12 mouse cellular contexts compared by ENCODE assay signal in genomic region chr2:181917861-181918260, GRCm38 (mm10). TPM values are rescaled to one million over a fixed set of nuclear protein-coding genes. Genes with fewer than 3 reads are reported as not detected.
DNase-seq lines count a peak whose midpoint lies in the region; ATAC-seq and TF ChIP-seq lines count a peak whose summit lies in the region.
"Had no signal": no experiment of that assay in that cellular context is flagged by ENCODE, and none has a peak within 500 bp of the region (broad histone marks: within the 10 kb centered on the region; RNA-seq: fewer than 3 reads in every experiment).

No protein-coding gene starts in this region.

- intact Hi-C loops in heart, postnatal 14 days (cut with DNase I) = loop anchor here (1.0 kb wide), 1 partner anchor 10 kb away; no protein-coding TSS in a partner anchor

- dilution Hi-C loops in CH12.LX (cut with MboI; ENCODE audit: extremely low pct_ligation_motif_present, extremely low pct_unique_long_range_greater_than_20kb, low sequenced_read_pairs) = no loop called here

- DNase-seq in heart, postnatal 0 days (ENCODE audit: low spot score) = peak; percentile 37
- DNase-seq in heart, postnatal 14 days = no peak
- peak; percentile 69 for DNase-seq in CH12.LX (ENCODE audit: extremely low read depth)
- DNase-seq in c-Kit-positive CD71-positive TER-119-negative erythroid progenitor cells, embryonic 14.5 days (ENCODE audit: low read depth) = peak; percentile 55
- DNase-seq in limb, embryonic 11.5 days (ENCODE audit: low spot score) = peak; percentile 67
- DNase-seq in urinary bladder, postnatal 36 days (ENCODE audit: low spot score in 2 of 2) = no peak
- DNase-seq in cerebellum, postnatal 4 days (ENCODE audit: low spot score in 2 of 2) = no peak
- DNase-seq: cerebellum, adult 2 months; kidney, adult 8-10 months had no signal

- no peak for TF ChIP-seq POLR2A in CH12.LX (IDR thresholded peaks at IDR 0.05; ENCODE audit: low read depth, low read length)

- ATAC-seq in heart, postnatal 0 days (ENCODE audit: insufficient read depth, low read depth) = no peak
- ATAC-seq in limb, embryonic 11.5 days (ENCODE audit: insufficient number of reproducible peaks, low FRiP score, low TSS enrichment, low read depth) = no peak
- no peak for ATAC-seq in activated CD4-positive, CD25-positive, alpha-beta regulatory T cell, adult 4 months

- 45% methylated on average over 3 of the region's 3 CpGs for WGBS in heart, postnatal 0 days
- WGBS in limb, embryonic 11.5 days = 58% methylated on average over 3 of the region's 3 CpGs

- no peak overlapping the region for H3K4me2 ChIP-seq in heart, postnatal 0 days (ENCODE audit: low read depth, low read length)
- no peak overlapping the region for H3K4me2 ChIP-seq in CH12.LX (ENCODE audit: insufficient read depth, low read depth, poor library complexity, severe bottlenecking)
- H3K4me2 ChIP-seq in limb, embryonic 11.5 days (ENCODE audit: low read depth, severe bottlenecking) = no peak overlapping the region
- H3K4me2 ChIP-seq: neural tube, embryonic 13.5 days had no signal

- no peak for TF ChIP-seq CTCF in heart, postnatal 0 days (IDR thresholded peaks at IDR 0.05; ENCODE audit: low read depth)
- TF ChIP-seq CTCF in CH12.LX (conservative IDR thresholded peaks at IDR 0.05 in 1 of 2, IDR thresholded peaks at IDR 0.05 in 1 of 2; ENCODE audit: low read depth in 2 of 2, low read length in 2 of 2) = no peak

- H3K27ac ChIP-seq in heart, postnatal 0 days (ENCODE audit: low read depth) = no peak overlapping the region
- H3K27ac ChIP-seq in CH12.LX (ENCODE audit: insufficient read depth, low read depth) = no peak overlapping the region
- H3K27ac ChIP-seq in limb, embryonic 11.5 days (replicated peaks; ENCODE audit: low read depth, low read length) = no peak overlapping the region
- H3K27ac ChIP-seq: neural tube, embryonic 13.5 days had no signal

- no peak overlapping the region for H3K9ac ChIP-seq in heart, postnatal 0 days (replicated peaks; ENCODE audit: low read depth, low read length)
- H3K9ac ChIP-seq in CH12.LX (ENCODE audit: insufficient read depth, low read depth) = no peak overlapping the region
- H3K9ac ChIP-seq in limb, embryonic 11.5 days (ENCODE audit: low read length) = no peak overlapping the region
- H3K9ac ChIP-seq: neural tube, embryonic 13.5 days had no signal

- no peak for TF ChIP-seq EP300 in heart, postnatal 0 days (IDR thresholded peaks at IDR 0.05; ENCODE audit: low read depth)
- TF ChIP-seq EP300 in CH12.LX (IDR thresholded peaks at IDR 0.05; ENCODE audit: low read length) = no peak

- H3K4me3 ChIP-seq in heart, postnatal 0 days (ENCODE audit: low read depth, low read length) = no peak overlapping the region
- H3K4me3 ChIP-seq in CH12.LX (replicated peaks in 1 of 3; ENCODE audit: low read depth in 2 of 3, low read length in 2 of 3, poor library complexity in 1 of 3) = no peak overlapping the region
- H3K4me3 ChIP-seq in limb, embryonic 11.5 days (ENCODE audit: low read depth, low read length) = no peak overlapping the region
- H3K4me3 ChIP-seq: neural tube, embryonic 13.5 days had no signal

- H3K9me3 ChIP-seq in heart, postnatal 0 days (replicated peaks; ENCODE audit: control insufficient read depth, low read length) = no peaks in the 10 kb centered on the region
- H3K9me3 ChIP-seq in CH12.LX (replicated peaks; ENCODE audit: low read length) = no peaks in the 10 kb centered on the region
- H3K9me3 ChIP-seq in limb, embryonic 11.5 days (ENCODE audit: control insufficient read depth, low read length) = no peaks in the 10 kb centered on the region
- H3K9me3 ChIP-seq: G1E had no signal

- no peak for TF ChIP-seq RAD21 in CH12.LX (IDR thresholded peaks at IDR 0.05; ENCODE audit: low read depth, low read length)

- H3K4me1 ChIP-seq in heart, postnatal 0 days (ENCODE audit: control insufficient read depth, insufficient read depth) = no peaks in the 10 kb centered on the region
- no peaks in the 10 kb centered on the region for H3K4me1 ChIP-seq in CH12.LX (ENCODE audit: control insufficient read depth in 1 of 2, insufficient read depth in 2 of 2)
- no peaks in the 10 kb centered on the region for H3K4me1 ChIP-seq in limb, embryonic 11.5 days (ENCODE audit: control insufficient read depth, insufficient read depth, low read length)
- H3K4me1 ChIP-seq: neural tube, embryonic 13.5 days had no signal

- H3K79me2 ChIP-seq in CH12.LX (replicated peaks; ENCODE audit: control insufficient read depth, extremely low read depth, insufficient read depth, poor library complexity, severe bottlenecking) = no peaks in the 10 kb centered on the region

- in situ Hi-C loops in CH12.LX (cut with MboI; ENCODE audit: low pct_ligation_motif_present, low pct_unique_long_range_greater_than_20kb, low sequenced_read_pairs) = no loop called here

- no peaks in the 10 kb centered on the region for H3K27me3 ChIP-seq in heart, postnatal 0 days (ENCODE audit: control insufficient read depth, insufficient read depth, low read length)
- no peaks in the 10 kb centered on the region for H3K27me3 ChIP-seq in CH12.LX (replicated peaks)
- no peaks in the 10 kb centered on the region for H3K27me3 ChIP-seq in limb, embryonic 11.5 days (ENCODE audit: control insufficient read depth, insufficient read depth, low read length)
- H3K27me3 ChIP-seq: neural tube, embryonic 13.5 days had no signal

- no peaks in the 10 kb centered on the region for H3K36me3 ChIP-seq in heart, postnatal 0 days (replicated peaks; ENCODE audit: control insufficient read depth, insufficient read depth, low read length)
- H3K36me3 ChIP-seq in CH12.LX (replicated peaks in 1 of 2; ENCODE audit: control insufficient read depth in 1 of 2, insufficient read depth in 1 of 2, low read length in 1 of 2) = no peaks in the 10 kb centered on the region
- H3K36me3 ChIP-seq in limb, embryonic 11.5 days (ENCODE audit: control insufficient read depth, insufficient read depth, low read length) = no peaks in the 10 kb centered on the region
- H3K36me3 ChIP-seq: G1E; neural tube, embryonic 13.5 days had no signal

TF ChIP-seq in CH12.LX, 34 proteins besides CTCF, POLR2A, EP300 and RAD21:
- TF ChIP-seq MXI1 (IDR thresholded peaks at IDR 0.05; ENCODE audit: low read depth, low read length) (no peak), RCOR1 (conservative IDR thresholded peaks at IDR 0.05; ENCODE audit: low read depth, low read length) (no peak)

RNA-seq across cellular contexts. Expression of gene Polr3k, which starts 53.7 kb away (rescaled TPM):
- 9.3 and 15.3 TPM in 2 replicates for total RNA-seq in heart, postnatal 0 days (2014; rRNA removed; ENCODE audit: low replicate concordance)
- polyA plus RNA-seq in heart, postnatal 0 days (2015; fragmentation: Nextera tagmentation; extraction: Ambion mirVana) = 25.4 and 28.6 TPM in 2 replicates
- total RNA-seq in heart, postnatal 14 days (2021) = 10 to 100 TPM; 10.9 to 11.0 TPM
- total RNA-seq in CH12.LX (2012; rRNA removed) (38.3 and 39.4 TPM in 2 replicates), CH12.LX (2014; rRNA removed) (50.7 and 55.9 TPM in 2 replicates)
- polyA plus RNA-seq in CH12.LX (2012; ENCODE audit: insufficient read length, low read depth) = 28.5 and 30.5 TPM in 2 replicates
- 97.2 and 102 TPM in 2 replicates for polyA plus RNA-seq in limb, embryonic 11.5 days (2014; fragmentation: Nextera tagmentation; extraction: Ambion mirVana)
- polyA plus RNA-seq in activated CD4-positive, CD25-positive, alpha-beta regulatory T cell, adult 4 months (2017; shearing (Covaris generic)) = 10 to 100 TPM; 61.8 to 80.2 TPM

Comparison
In these comparisons a context has a peak if more than half of its experiments do, and no peak if none do; other contexts are left out.
1. DNase-seq: peak in heart, postnatal 0 days (single experiment), CH12.LX (single experiment), c-Kit-positive CD71-positive TER-119-negative erythroid progenitor cells, embryonic 14.5 days (single experiment) and limb, embryonic 11.5 days (single experiment); none in heart, postnatal 14 days (0 of 2), urinary bladder, postnatal 36 days (0 of 2) and cerebellum, postnatal 4 days (0 of 2).